Comparison of ENCODE assay signal across 18 mouse cellular contexts in genomic region chr4:143985733-143986132, GRCm38 (mm10). TPM values are rescaled to one million over a fixed set of nuclear protein-coding genes. Genes with fewer than 3 reads are reported as not detected.
DNase-seq lines count a peak whose midpoint lies in the region; TF ChIP-seq lines count a peak whose summit lies in the region.
"Not testable (repeated sequence)": the region's sequence is repeated elsewhere in the genome, so short reads cannot be mapped to it uniquely, and the experiment has no call there.
"Had no signal": no experiment of that assay in that cellular context is flagged by ENCODE, and none has a peak within 500 bp of the region (broad histone marks: within the 10 kb centered on the region; RNA-seq: fewer than 3 reads in every experiment).

No protein-coding gene starts in this region.

- intact Hi-C loops in heart, postnatal 36 days (cut with DNase I); left cerebral cortex, postnatal 25 days (cut with DNase I): not testable (repeated sequence)

- not testable (repeated sequence) for H3K4me1 ChIP-seq in cerebellum, adult 2 months (ENCODE audit: control insufficient read depth, insufficient read depth, low read length)

- not testable (repeated sequence) for TF ChIP-seq POLR2A in cerebellum, adult 2 months (IDR thresholded peaks at IDR 0.05; ENCODE audit: borderline replicate concordance, insufficient read depth, low read length)

- TF ChIP-seq CTCF in cerebellum, adult 2 months (IDR thresholded peaks at IDR 0.05; ENCODE audit: borderline replicate concordance, insufficient read depth, low read depth, low read length): not testable (repeated sequence)

- H3K4me3 ChIP-seq in cerebellum, adult 2 months (replicated peaks; ENCODE audit: insufficient read depth, low read depth, low read length): not testable (repeated sequence)

- H3K27ac ChIP-seq in cerebellum, adult 2 months (ENCODE audit: insufficient read depth, low read length): not testable (repeated sequence)

- not testable (repeated sequence) for H3K27me3 ChIP-seq in cerebellum, adult 2 months (ENCODE audit: control insufficient read depth, insufficient read depth, low read length)

- DNase-seq in cerebellum, adult 2 months: peak; percentile 24 to 29
- DNase-seq in gastrocnemius, adult 18-20 months (ENCODE audit: low spot score): peak; percentile 31
- DNase-seq in heart, postnatal 36 days: peak; percentile 6 to 37
- peak; percentile 55 to 66 for DNase-seq in layer of hippocampus, adult 8-10 months (ENCODE audit: low spot score in 2 of 2)
- DNase-seq in left cerebral cortex, postnatal 25 days (ENCODE audit: low spot score in 2 of 2): peak; percentile 23 to 40
- DNase-seq in ovary, postnatal 36 days (ENCODE audit: low spot score): peak; percentile 19
- peak; percentile 39 for DNase-seq in testis, postnatal 14 days (ENCODE audit: low spot score)
- peak; percentile 50 to 75 for DNase-seq in urinary bladder, postnatal 4 days (ENCODE audit: low spot score in 2 of 2)

- 92% methylated on average over 6 of the region's 9 CpGs for WGBS in cerebellum, adult 2 months

RNA-seq across cellular contexts. Expression of gene Pramef17, which starts 8.4 kb away (rescaled TPM):
- polyA plus RNA-seq in cerebellum, adult 2 months (2012; rRNA removed): not detected in 2 replicates
- not detected for total RNA-seq in gastrocnemius, adult 18-20 months (2021)
- not detected for total RNA-seq in heart, postnatal 36 days (2021)
- total RNA-seq in layer of hippocampus, adult 8-10 months (2022): not detected
- not detected for total RNA-seq in left cerebral cortex, postnatal 25 days (2021)
- total RNA-seq: neutrophil, adult 5-6 weeks had no signal
- polyA plus RNA-seq: activated CD4-positive, CD25-positive, alpha-beta regulatory T cell, adult 4 months; embryonic facial prominence, embryonic 15.5 days; forebrain, embryonic 16.5 days; heart, embryonic 16.5 days; intestine, embryonic 14.5 days; limb, embryonic 13.5 days; lung, embryonic 16.5 days; midbrain, embryonic 15.5 days; stomach, embryonic 15.5 days had no signal

RNA-seq across cellular contexts. Expression of gene Gm13101, which starts 19.0 kb away (rescaled TPM):
- polyA plus RNA-seq in cerebellum, adult 2 months (2012; rRNA removed): not detected in 2 replicates
- not detected for total RNA-seq in gastrocnemius, adult 18-20 months (2021)
- not detected for total RNA-seq in heart, postnatal 36 days (2021)
- total RNA-seq in layer of hippocampus, adult 8-10 months (2022): not detected
- not detected for total RNA-seq in left cerebral cortex, postnatal 25 days (2021)
- total RNA-seq: neutrophil, adult 5-6 weeks had no signal
- polyA plus RNA-seq: activated CD4-positive, CD25-positive, alpha-beta regulatory T cell, adult 4 months; embryonic facial prominence, embryonic 15.5 days; forebrain, embryonic 16.5 days; heart, embryonic 16.5 days; intestine, embryonic 14.5 days; limb, embryonic 13.5 days; lung, embryonic 16.5 days; midbrain, embryonic 15.5 days; stomach, embryonic 15.5 days had no signal

RNA-seq across cellular contexts. Expression of gene Pramef25, which starts 34.9 kb away (rescaled TPM):
- not detected in 2 replicates for polyA plus RNA-seq in cerebellum, adult 2 months (2012; rRNA removed)
- total RNA-seq in gastrocnemius, adult 18-20 months (2021): not detected
- total RNA-seq in heart, postnatal 36 days (2021): not detected
- not detected for total RNA-seq in layer of hippocampus, adult 8-10 months (2022)
- not detected for total RNA-seq in left cerebral cortex, postnatal 25 days (2021)
- total RNA-seq: neutrophil, adult 5-6 weeks had no signal
- polyA plus RNA-seq: activated CD4-positive, CD25-positive, alpha-beta regulatory T cell, adult 4 months; embryonic facial prominence, embryonic 15.5 days; forebrain, embryonic 16.5 days; heart, embryonic 16.5 days; intestine, embryonic 14.5 days; limb, embryonic 13.5 days; lung, embryonic 16.5 days; midbrain, embryonic 15.5 days; stomach, embryonic 15.5 days had no signal
